Mouse (Mus musculus) heart, adult 2 months (tissue): Measurements from ENCODE around the gene Asap2. TPM values are rescaled to one million over a fixed set of nuclear protein-coding genes. Genes with fewer than 3 reads are reported as not detected.

Experiments used
- DNase-seq, 2 experiments: peaks; one replicate each; pipeline ENCODE4 v3.0.0; 2021
- H3K27ac ChIP-seq: fragments of 200-600 bp; 2 replicates; pipeline ENCODE4 v1.8.1; 2022
- H3K27me3 ChIP-seq: fragments of 200-500 bp; 2 replicates; pipeline ENCODE4 v1.6.1; 2012; ENCODE audit warnings: mild to moderate bottlenecking, low read length, inconsistent platforms, mixed read lengths; ENCODE audit not compliant: control insufficient read depth, insufficient read depth
- H3K36me3 ChIP-seq: fragments of 200-500 bp; 2 replicates; pipeline ENCODE4 v1.6.1; 2012; ENCODE audit warnings: low read length, inconsistent platforms; ENCODE audit not compliant: control insufficient read depth, insufficient read depth
- H3K4me1 ChIP-seq: fragments of 200-500 bp; 2 replicates; pipeline ENCODE4 v1.6.1; 2011; ENCODE audit warnings: low read length; ENCODE audit not compliant: control insufficient read depth, insufficient read depth
- H3K4me3 ChIP-seq: fragments of 200-600 bp; 2 replicates; pipeline ENCODE4 v1.8.1; 2022
- H3K79me2 ChIP-seq: fragments of 200-500 bp; replicated peaks from 2 replicates; pipeline ENCODE4 v1.6.1; 2012; ENCODE audit warnings: mild to moderate bottlenecking, inconsistent platforms, low read length, moderate library complexity, mixed read lengths; ENCODE audit not compliant: control insufficient read depth, insufficient read depth
- H3K9ac ChIP-seq: fragments of 200-500 bp; 2 replicates; pipeline ENCODE4 v1.6.1; 2012; ENCODE audit warnings: low read depth, mild to moderate bottlenecking, control low read depth, inconsistent platforms, low read length, mixed read lengths
- CTCF ChIP-seq: fragments of 200-600 bp; IDR thresholded peaks from 2 replicates; pipeline ENCODE4 v1.8.1; 2022; ENCODE audit warnings: antibody characterized with exemption, mild to moderate bottlenecking, moderate library complexity
- EP300 ChIP-seq: fragments of 200-500 bp; IDR thresholded peaks from 2 replicates; pipeline ENCODE4 v1.6.1; 2011; ENCODE audit warnings: low read depth, low read length, control low read depth; ENCODE audit not compliant: insufficient read depth
- POLR2A ChIP-seq: fragments of 200-500 bp; IDR thresholded peaks from 2 replicates; pipeline ENCODE4 v1.6.1; 2011; ENCODE audit warnings: mild to moderate bottlenecking, low read depth, low read length, control low read depth; ENCODE audit not compliant: insufficient read depth
- WGBS: fragments of 180-500 bp; shearing (Covaris S2); methylation state at CpG from one replicate; pipeline ENCODE4 v1.1.7; 2018; 5-methylcytosine and 5-hydroxymethylcytosine counted together
- intact Hi-C: fragments of 180-260 bp; cut with DNase I; formaldehyde crosslinking; loops from one replicate; pipeline ENCODE4 v1.15.1; 2025
- polyA plus RNA-seq: library from polyadenylated mRNA; depleted of rRNA; stranded (reverse); fragments of >200 nt; gene quantifications from 2 replicates; pipeline ENCODE4 v1.2.3, GENCODE M21; 2012
- total RNA-seq, 2 experiments: library from RNA; stranded (reverse); gene quantifications; 2 replicates each; pipeline ENCODE4 v1.2.3; 2021

Asap2 gene
- total and polyA plus RNA-seq, 3 experiments = 8.2 to 11.5 (median 10.3) TPM

DNA sequence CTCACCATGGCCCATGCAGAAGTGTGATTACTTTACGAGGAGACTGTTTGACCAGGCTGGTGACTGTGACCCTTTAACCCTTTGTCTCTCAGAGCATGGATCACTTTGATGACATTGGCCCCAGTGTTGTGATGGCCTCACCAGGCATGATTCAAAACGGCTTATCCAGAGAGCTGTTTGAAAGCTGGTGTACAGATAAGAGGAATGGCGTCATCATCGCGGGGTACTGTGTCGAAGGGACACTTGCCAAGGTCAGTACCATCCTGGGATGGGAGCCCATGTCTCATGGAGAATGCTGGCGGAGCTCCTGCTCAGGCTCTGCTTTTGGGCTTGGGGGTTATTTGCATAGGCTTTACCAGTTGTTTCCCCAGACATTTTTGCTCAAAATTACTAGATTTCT is 311.1 kb downstream of the Asap2 start:
- intact Hi-C loops = no loop called here
- no peaks in the 10 kb centered on the region for H3K27me3 ChIP-seq
- peak; percentile 31 to 47 for DNase-seq
- TF ChIP-seq EP300 (no peak), POLR2A (no peak), CTCF (no peak)
- H3K4me1 ChIP-seq = no peaks in the 10 kb centered on the region
- H3K9ac ChIP-seq = no peak overlapping the region
- WGBS = 54% methylated on average over 7 of the region's 7 CpGs
- no peaks in the 10 kb centered on the region for H3K36me3 ChIP-seq
- no peak overlapping the region for H3K4me3 ChIP-seq
- H3K27ac ChIP-seq = 0 out of 2 replicates have a peak overlapping the region, but pooled peaks have one; percentile 10
- H3K79me2 ChIP-seq = no peaks in the 10 kb centered on the region

- intact Hi-C loops = no loop called here
These were observed 311.7 kb downstream of the Asap2 start for GRCm38 (mm10) chr12:21301932-21302331.

GRCm38 (mm10) chr12:21302361-21302783 is 312.1 kb downstream of the Asap2 start:
- no peaks in the 10 kb centered on the region for H3K4me1 ChIP-seq
- WGBS = 73% methylated on average over 5 of the region's 5 CpGs
- H3K4me3 ChIP-seq = no peak overlapping the region
- no peak overlapping the region for H3K9ac ChIP-seq
- no peak for DNase-seq
- H3K27ac ChIP-seq = no peak overlapping the region
- no peaks in the 10 kb centered on the region for H3K27me3 ChIP-seq
- intact Hi-C loops = no loop called here
- no peaks in the 10 kb centered on the region for H3K79me2 ChIP-seq
- no peaks in the 10 kb centered on the region for H3K36me3 ChIP-seq
- no peak for TF ChIP-seq POLR2A
- TF ChIP-seq EP300 = no peak
- no peak for TF ChIP-seq CTCF

More at GRCm38 (mm10) chr12:21301932-21302331, 311.7 kb downstream of the Asap2 start:
- Histone ChIP-seq H3K4me3 (no peak overlapping the region), H3K79me2 (no peaks in the 10 kb centered on the region), H3K27ac (peak overlapping the region; percentile 10; the same call in 1 of the 2 replicates), H3K27me3 (no peaks in the 10 kb centered on the region), H3K36me3 (no peaks in the 10 kb centered on the region), H3K4me1 (no peaks in the 10 kb centered on the region), H3K9ac (no peak overlapping the region)
- WGBS = 80% methylated on average over 8 of the region's 8 CpGs
- no peak for DNase-seq
- TF ChIP-seq CTCF (no peak), EP300 (no peak), POLR2A (no peak)

- H3K4me1 ChIP-seq = no peaks in the 10 kb centered on the region
- WGBS = 93% methylated on average over 4 of the region's 4 CpGs
- H3K36me3 ChIP-seq = no peaks in the 10 kb centered on the region
- H3K4me3 ChIP-seq = no peak overlapping the region
- no peak for TF ChIP-seq EP300
- TF ChIP-seq CTCF = no peak
- TF ChIP-seq POLR2A = no peak
- H3K79me2 ChIP-seq = no peaks in the 10 kb centered on the region
- DNase-seq = no peak
- H3K9ac ChIP-seq = no peak overlapping the region
- no peaks in the 10 kb centered on the region for H3K27me3 ChIP-seq
- intact Hi-C loops = no loop called here
- H3K27ac ChIP-seq = no peak overlapping the region
These were observed 315.5 kb downstream of the Asap2 start for GRCm38 (mm10) chr12:21305741-21306140.

DNA sequence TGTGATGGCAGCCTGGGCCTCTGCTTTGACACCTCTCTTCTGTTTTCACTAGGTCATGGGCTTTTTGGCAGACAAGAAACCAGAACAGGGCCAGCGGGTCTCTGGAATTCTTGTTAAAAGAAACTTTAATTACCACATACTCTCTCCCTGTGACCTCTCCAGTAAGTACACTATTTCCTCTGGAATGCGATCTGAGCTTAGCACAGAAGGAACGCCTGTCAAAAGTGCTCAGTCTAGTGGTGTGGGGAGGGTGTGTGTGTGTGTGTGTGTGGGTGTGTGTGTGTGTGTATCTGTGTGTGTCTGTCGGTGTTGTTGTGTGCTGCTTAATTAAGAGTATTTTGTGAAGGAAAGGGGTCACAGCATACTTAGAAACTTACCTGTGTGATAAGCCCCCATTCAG is 316.5 kb downstream of the Asap2 start:
- 81% methylated on average over 4 of the region's 4 CpGs for WGBS
- Histone ChIP-seq H3K4me1 (no peaks in the 10 kb centered on the region), H3K9ac (no peak overlapping the region), H3K27ac (no peak overlapping the region), H3K36me3 (no peaks in the 10 kb centered on the region), H3K79me2 (no peaks in the 10 kb centered on the region), H3K4me3 (no peak overlapping the region), H3K27me3 (no peaks in the 10 kb centered on the region)
- no peak for DNase-seq
- intact Hi-C loops = no loop called here
- TF ChIP-seq CTCF = no peak
- TF ChIP-seq EP300 = no peak
- no peak for TF ChIP-seq POLR2A

DNA sequence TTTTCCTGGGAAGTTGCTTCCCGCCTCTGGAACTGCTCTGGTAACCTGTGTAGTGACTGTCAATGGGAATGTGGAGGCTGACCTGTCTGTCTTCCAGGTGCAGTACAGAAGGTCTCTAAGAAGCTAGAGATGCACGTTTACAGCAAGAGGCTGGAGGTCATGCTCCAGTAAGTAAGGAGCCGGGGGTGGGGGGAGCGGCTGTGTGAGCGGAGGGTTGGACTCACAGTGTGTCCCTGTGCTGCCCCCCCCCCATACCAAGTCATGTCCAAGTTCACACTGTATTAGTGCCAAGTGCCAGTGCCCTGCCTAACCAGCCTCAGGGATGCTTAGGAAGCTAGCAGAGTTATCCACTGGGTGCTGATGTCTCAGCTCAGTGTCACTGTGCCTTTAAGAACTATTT is 321.9 kb downstream of the Asap2 start:
- no peak overlapping the region for H3K4me3 ChIP-seq
- TF ChIP-seq POLR2A (no peak), EP300 (no peak), CTCF (no peak)
- intact Hi-C loops = no loop called here
- 89% methylated on average over 5 of the region's 5 CpGs for WGBS
- DNase-seq = no peak
- H3K79me2 ChIP-seq = no peaks in the 10 kb centered on the region
- H3K4me1 ChIP-seq = peaks cover 1% of the 10 kb centered on the region; the same call in 1 of the 2 replicates
- no peaks in the 10 kb centered on the region for H3K36me3 ChIP-seq
- H3K9ac ChIP-seq = no peak overlapping the region
- H3K27ac ChIP-seq = no peak overlapping the region
- no peaks in the 10 kb centered on the region for H3K27me3 ChIP-seq
